ENCODE assay signal across 25 mouse cellular contexts in the genomic region with DNA sequence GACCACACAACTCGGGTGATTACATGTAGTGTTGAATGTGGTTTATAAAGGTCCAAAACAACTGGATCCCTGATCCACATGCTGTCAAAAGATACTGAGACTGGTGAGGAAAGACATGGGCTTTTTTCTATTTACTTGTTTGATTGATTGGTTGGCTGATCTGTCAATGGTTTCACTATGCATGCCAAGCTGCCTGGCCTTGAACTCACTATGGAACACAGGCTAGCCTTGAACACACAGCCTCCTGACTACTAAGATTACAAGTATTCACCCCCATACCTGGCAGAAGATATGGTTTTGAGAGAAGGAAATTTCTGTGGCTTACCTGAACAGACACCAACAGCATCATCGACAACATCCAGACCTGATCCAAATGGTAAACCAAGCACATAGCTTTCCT. TPM values are rescaled to one million over a fixed set of nuclear protein-coding genes. Genes with fewer than 3 reads are reported as not detected.
DNase-seq lines count a peak whose midpoint lies in the region; ATAC-seq and TF ChIP-seq lines count a peak whose summit lies in the region.
"Had no signal": no experiment of that assay in that cellular context is flagged by ENCODE, and none has a peak within 500 bp of the region (broad histone marks: within the 10 kb centered on the region; RNA-seq: fewer than 3 reads in every experiment).

No protein-coding gene starts in this region.

- H3K4me3 ChIP-seq in heart, embryonic 10.5 days = no peak overlapping the region
- H3K4me3 ChIP-seq in liver, postnatal 0 days (ENCODE audit: low read depth, low read length) = no peak overlapping the region
- H3K4me3 ChIP-seq in liver, embryonic 11.5 days (ENCODE audit: low read depth, low read length) = no peak overlapping the region
- H3K4me3 ChIP-seq: embryonic facial prominence, embryonic 10.5 days; embryonic facial prominence, embryonic 13.5 days; erythroblast, embryonic 14.5 days; forebrain, embryonic 12.5 days; forebrain, embryonic 15.5 days; heart, adult 2 months; hindbrain, embryonic 12.5 days; hindbrain, embryonic 15.5 days had no signal

- TF ChIP-seq EP300 in liver, postnatal 0 days (IDR thresholded peaks at IDR 0.05; ENCODE audit: low read depth) = no peak

- peak; percentile 27 to 59 for DNase-seq in adrenal gland, adult (ENCODE audit: inconsistent age in 2 of 2, low spot score in 1 of 2)
- DNase-seq in adrenal gland, postnatal 4 days (ENCODE audit: low spot score in 2 of 2) = no peak
- DNase-seq in heart, adult 11 months = peak; percentile 11
- DNase-seq in heart, embryonic 10.5 days (ENCODE audit: low spot score) = no peak
- peak; percentile 17 for DNase-seq in liver, postnatal 0 days
- no peak for DNase-seq in liver, embryonic 11.5 days (ENCODE audit: low spot score)
- DNase-seq: adrenal gland, adult 8-10 months; cerebellum, adult 11-12 months; cerebellum, adult 8-10 months; cerebellum, postnatal 10 days; cerebellum, postnatal 36 days; embryo, embryonic 11 days; gastrocnemius, postnatal 25 days; heart, adult 2 months had no signal

- H3K9me3 ChIP-seq in heart, embryonic 10.5 days = no peaks in the 10 kb centered on the region
- no peaks in the 10 kb centered on the region for H3K9me3 ChIP-seq in liver, postnatal 0 days (ENCODE audit: low read length)
- H3K9me3 ChIP-seq in liver, embryonic 11.5 days (ENCODE audit: control insufficient read depth, low read length) = no peaks in the 10 kb centered on the region
- H3K9me3 ChIP-seq: embryonic facial prominence, embryonic 10.5 days; embryonic facial prominence, embryonic 13.5 days; forebrain, embryonic 12.5 days; forebrain, embryonic 15.5 days; hindbrain, embryonic 12.5 days; hindbrain, embryonic 15.5 days had no signal

- H3K27me3 ChIP-seq in heart, embryonic 10.5 days (ENCODE audit: insufficient read depth, poor library complexity, severe bottlenecking) = no peaks in the 10 kb centered on the region
- no peaks in the 10 kb centered on the region for H3K27me3 ChIP-seq in liver, postnatal 0 days (ENCODE audit: insufficient read depth, low read length)
- no peaks in the 10 kb centered on the region for H3K27me3 ChIP-seq in liver, embryonic 11.5 days (replicated peaks; ENCODE audit: control insufficient read depth, insufficient read depth, low read length)
- H3K27me3 ChIP-seq: embryonic facial prominence, embryonic 13.5 days; forebrain, embryonic 12.5 days; forebrain, embryonic 15.5 days; hindbrain, embryonic 12.5 days; hindbrain, embryonic 15.5 days had no signal

- 83% methylated on average over 2 of the region's 2 CpGs for WGBS in heart, embryonic 10.5 days
- 76% methylated on average over 2 of the region's 2 CpGs for WGBS in liver, postnatal 0 days (ENCODE audit: insufficient replicate concordance)
- 78% methylated on average over 2 of the region's 2 CpGs for WGBS in liver, embryonic 11.5 days

- no peak overlapping the region for H3K27ac ChIP-seq in heart, embryonic 10.5 days
- H3K27ac ChIP-seq in liver, postnatal 0 days (ENCODE audit: low read depth) = peak overlapping the region; percentile 64
- no peak overlapping the region for H3K27ac ChIP-seq in liver, embryonic 11.5 days (ENCODE audit: low read depth, low read length)
- H3K27ac ChIP-seq: embryonic facial prominence, embryonic 10.5 days; embryonic facial prominence, embryonic 13.5 days; forebrain, embryonic 12.5 days; forebrain, embryonic 15.5 days; heart, adult 2 months; hindbrain, embryonic 12.5 days; hindbrain, embryonic 15.5 days had no signal

- TF ChIP-seq CTCF in liver, postnatal 0 days (IDR thresholded peaks at IDR 0.05; ENCODE audit: low read depth) = no peak

- H3K4me1 ChIP-seq in heart, embryonic 10.5 days = 0 out of 2 replicates have a peak, but pooled peaks cover 5% of the 10 kb centered on the region
- H3K4me1 ChIP-seq in liver, postnatal 0 days (ENCODE audit: insufficient read depth) = peaks cover 14% of the 10 kb centered on the region
- peaks cover 4% of the 10 kb centered on the region; the same call in 1 of the 2 replicates for H3K4me1 ChIP-seq in liver, embryonic 11.5 days (replicated peaks; ENCODE audit: control insufficient read depth, insufficient read depth, low read length)
- H3K4me1 ChIP-seq: embryonic facial prominence, embryonic 10.5 days; embryonic facial prominence, embryonic 13.5 days; forebrain, embryonic 12.5 days; forebrain, embryonic 15.5 days; hindbrain, embryonic 12.5 days; hindbrain, embryonic 15.5 days had no signal

- peak; percentile 54 for ATAC-seq in liver, postnatal 0 days
- no peak for ATAC-seq in liver, embryonic 11.5 days (replicated peaks; ENCODE audit: low FRiP score)
- ATAC-seq: activated CD4-positive, CD25-positive, alpha-beta regulatory T cell, adult 4 months; forebrain, embryonic 15.5 days had no signal

- no peak overlapping the region for H3K9ac ChIP-seq in liver, postnatal 0 days (replicated peaks)
- H3K9ac ChIP-seq in liver, embryonic 11.5 days (ENCODE audit: low read depth, low read length) = no peak overlapping the region
- H3K9ac ChIP-seq: embryonic facial prominence, embryonic 13.5 days; forebrain, embryonic 12.5 days; forebrain, embryonic 15.5 days; hindbrain, embryonic 12.5 days; hindbrain, embryonic 15.5 days had no signal

- no peaks in the 10 kb centered on the region for H3K36me3 ChIP-seq in heart, embryonic 10.5 days
- peaks cover 9% of the 10 kb centered on the region; the same call in 1 of the 2 replicates for H3K36me3 ChIP-seq in liver, postnatal 0 days (replicated peaks; ENCODE audit: insufficient read depth, low read length)
- H3K36me3 ChIP-seq in liver, embryonic 11.5 days (ENCODE audit: control insufficient read depth, insufficient read depth, low read length) = no peaks in the 10 kb centered on the region
- H3K36me3 ChIP-seq: embryonic facial prominence, embryonic 10.5 days; embryonic facial prominence, embryonic 13.5 days; forebrain, embryonic 12.5 days; forebrain, embryonic 15.5 days; hindbrain, embryonic 12.5 days; hindbrain, embryonic 15.5 days had no signal

- no peak overlapping the region for H3K4me2 ChIP-seq in liver, postnatal 0 days (ENCODE audit: low read depth, low read length)
- H3K4me2 ChIP-seq in liver, embryonic 11.5 days = no peak overlapping the region
- H3K4me2 ChIP-seq: embryonic facial prominence, embryonic 13.5 days; forebrain, embryonic 12.5 days; forebrain, embryonic 15.5 days; heart, embryonic 11.5 days; hindbrain, embryonic 12.5 days; hindbrain, embryonic 15.5 days had no signal

RNA-seq across cellular contexts. Expression of gene Nr1h4, which starts 15.0 kb away (rescaled TPM):
- total RNA-seq in adrenal gland, postnatal 4 days (2021) = 10 to 100 TPM; 21.0 to 27.0 TPM
- 0.16 and 0.57 TPM in 2 replicates for polyA plus RNA-seq in heart, embryonic 10.5 days (2016; fragmentation: Nextera tagmentation; extraction: Ambion mirVana)
- polyA plus RNA-seq in liver, postnatal 0 days (2015; fragmentation: Nextera tagmentation; extraction: Ambion mirVana) = 35.9 and 43.5 TPM in 2 replicates
- 0.99 and 1.9 TPM in 2 replicates for polyA plus RNA-seq in liver, embryonic 11.5 days (2014; fragmentation: Nextera tagmentation; extraction: Ambion mirVana)
- total RNA-seq: ES-E14; gastrocnemius, postnatal 25 days; hematopoietic stem cell, adult 5-6 weeks had no signal
- polyA plus RNA-seq: activated CD4-positive, CD25-positive, alpha-beta regulatory T cell, adult 4 months; embryonic facial prominence, embryonic 10.5 days; embryonic facial prominence, embryonic 13.5 days; erythroblast, embryonic 14.5 days; forebrain, embryonic 12.5 days; hindbrain, embryonic 12.5 days; hindbrain, embryonic 15.5 days had no signal

Comparison
In these comparisons a context has a peak if more than half of its experiments do, and no peak if none do; other contexts are left out.
1. DNase-seq: peak in adrenal gland, adult (2 of 2), heart, adult 11 months (single experiment) and liver, postnatal 0 days (single experiment); none in adrenal gland, postnatal 4 days (0 of 2), heart, embryonic 10.5 days (single experiment) and liver, embryonic 11.5 days (single experiment).
2. RNA of gene Nr1h4, which starts 15.0 kb away (polyA plus RNA-seq): 35.9 to 43.5 TPM in liver, postnatal 0 days; 0.99 to 1.9 TPM in liver, embryonic 11.5 days and 0.16 to 0.57 TPM in heart, embryonic 10.5 days; every median in the first group is over 10 times any median in the second.